Mouse (Mus musculus): ENCODE measurements around the gene Rpp25. TPM values are rescaled to one million over a fixed set of nuclear protein-coding genes. Genes with fewer than 3 reads are reported as not detected.
A peak's percentile ranks its signal among the peaks of the same experiment; 100 is the strongest.

Gene Rpp25
- polyA plus RNA-seq (2015; fragmentation: Nextera tagmentation; extraction: Ambion mirVana): 4.8 and 5.3 TPM in 2 replicates

DNA sequence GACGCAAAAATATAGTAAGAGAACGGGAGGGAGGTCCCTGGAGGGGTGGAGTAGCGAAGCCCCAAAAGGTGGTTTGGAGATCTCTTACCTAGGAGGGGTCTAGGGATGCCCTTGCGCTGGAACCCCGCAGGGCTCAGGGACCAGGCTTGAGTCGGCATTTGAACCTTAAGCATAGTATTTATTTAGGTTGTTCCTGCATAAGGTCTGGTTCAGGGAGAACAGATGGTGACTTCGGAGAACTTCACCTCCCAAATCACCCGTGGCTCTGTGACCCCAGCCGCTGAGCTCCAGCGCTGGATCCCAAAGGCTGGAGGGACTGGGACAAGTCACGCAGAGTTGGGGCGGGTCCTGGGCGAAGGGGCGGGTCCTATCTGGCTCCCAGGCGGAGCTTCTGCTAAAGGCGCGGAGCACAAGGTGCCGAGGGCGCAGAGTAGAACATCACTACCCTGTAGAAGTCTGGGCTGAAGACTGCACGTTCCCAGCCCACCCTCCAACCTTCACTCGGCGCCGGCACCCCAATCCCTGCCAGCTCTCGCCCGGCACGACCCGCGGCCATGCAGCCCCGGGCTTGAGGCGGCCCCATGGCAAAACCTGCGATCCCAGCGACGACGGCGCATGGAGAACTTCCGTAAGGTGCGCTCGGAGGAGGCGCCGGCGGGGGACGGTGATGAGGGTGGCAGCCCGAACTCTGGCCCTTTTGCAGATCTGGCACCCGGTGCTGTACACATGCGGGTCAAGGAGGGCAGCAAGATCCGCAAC is at the start of gene Rpp25:
Gene Rpp25, plus strand, starts transcription at position 405 of the 759 bp plus-strand sequence.
- Histone ChIP-seq H3K4me3 (replicated peaks; ENCODE audit: low read length) (peak within 1 kb of the TSS; percentile 54), H3K27ac (ENCODE audit: low read length) (no peak within 1 kb of the TSS), H3K9me3 (replicated peaks; ENCODE audit: control insufficient read depth, low read length) (no peaks in the 10 kb centered on the region), H3K4me2 (ENCODE audit: low read depth, low read length) (peak within 1 kb of the TSS; percentile 94), H3K4me1 (ENCODE audit: control insufficient read depth, insufficient read depth, low read length) (peaks cover 17% of the 10 kb centered on the region; the same call in 1 of the 2 replicates), H3K9ac (ENCODE audit: low read length) (peak within 1 kb of the TSS; percentile 69), H3K36me3 (ENCODE audit: control insufficient read depth, insufficient read depth, low read length) (no peaks in the 10 kb centered on the region), H3K27me3 (ENCODE audit: control insufficient read depth, insufficient read depth, low read length) (peaks cover 58% of the 10 kb centered on the region)
- WGBS: 1% methylated on average over 46 of the region's 46 CpGs
- peak; percentile 80; the same call in 1 of the 2 replicates for ATAC-seq (ENCODE audit: insufficient read depth, low FRiP score)

DNA sequence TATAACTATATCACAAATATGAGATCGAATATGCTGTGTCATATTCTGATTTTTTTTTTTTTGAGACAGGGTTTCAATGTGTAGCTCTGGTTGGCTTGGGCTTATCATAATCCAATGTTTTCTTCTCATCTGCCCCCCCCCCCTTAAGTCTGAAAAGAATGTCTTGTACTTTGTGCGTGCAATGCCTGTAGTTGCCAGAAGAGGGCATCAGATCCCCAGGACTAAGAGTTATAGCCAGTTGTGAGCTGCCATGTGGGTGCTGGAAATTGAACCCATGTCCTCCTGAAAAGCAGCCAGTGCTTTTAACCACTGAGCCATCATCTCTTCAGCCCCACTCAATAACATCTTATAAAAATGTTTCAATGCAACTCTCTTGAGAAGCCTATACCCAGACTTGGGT is 44.1 kb upstream of the Rpp25 start:
- 94% methylated on average over 2 of the region's 2 CpGs for WGBS
- no peak overlapping the region for H3K4me3 ChIP-seq (replicated peaks; ENCODE audit: low read length)
- ATAC-seq (ENCODE audit: insufficient read depth, low FRiP score): no peak

GRCm38 (mm10) chr9:57462866-57463265 is 41.0 kb upstream of the Rpp25 start:
- peak overlapping the region; percentile 82 for H3K27ac ChIP-seq (ENCODE audit: low read length)
- H3K9ac ChIP-seq (ENCODE audit: low read length): no peak overlapping the region
- no peak overlapping the region for H3K4me2 ChIP-seq (ENCODE audit: low read depth, low read length)
- no peaks in the 10 kb centered on the region for H3K36me3 ChIP-seq (ENCODE audit: control insufficient read depth, insufficient read depth, low read length)
- WGBS: 55% methylated on average over 6 of the region's 6 CpGs
- no peaks in the 10 kb centered on the region for H3K9me3 ChIP-seq (replicated peaks; ENCODE audit: control insufficient read depth, low read length)
- no peak overlapping the region for H3K4me3 ChIP-seq (replicated peaks; ENCODE audit: low read length)
- peaks cover 8% of the 10 kb centered on the region; the same call in 1 of the 2 replicates for H3K4me1 ChIP-seq (ENCODE audit: control insufficient read depth, insufficient read depth, low read length)
- H3K27me3 ChIP-seq (ENCODE audit: control insufficient read depth, insufficient read depth, low read length): no peaks in the 10 kb centered on the region
- peak; percentile 81 for ATAC-seq (ENCODE audit: insufficient read depth, low FRiP score)

More for the DNA sequence above, 44.1 kb upstream of the Rpp25 start:
- Histone ChIP-seq H3K9me3 (replicated peaks; ENCODE audit: control insufficient read depth, low read length) (no peaks in the 10 kb centered on the region), H3K4me2 (ENCODE audit: low read depth, low read length) (no peak overlapping the region), H3K27me3 (ENCODE audit: control insufficient read depth, insufficient read depth, low read length) (no peaks in the 10 kb centered on the region), H3K4me1 (ENCODE audit: control insufficient read depth, insufficient read depth, low read length) (no peaks in the 10 kb centered on the region), H3K9ac (ENCODE audit: low read length) (no peak overlapping the region), H3K27ac (ENCODE audit: low read length) (no peak overlapping the region), H3K36me3 (ENCODE audit: control insufficient read depth, insufficient read depth, low read length) (no peaks in the 10 kb centered on the region)

DNA sequence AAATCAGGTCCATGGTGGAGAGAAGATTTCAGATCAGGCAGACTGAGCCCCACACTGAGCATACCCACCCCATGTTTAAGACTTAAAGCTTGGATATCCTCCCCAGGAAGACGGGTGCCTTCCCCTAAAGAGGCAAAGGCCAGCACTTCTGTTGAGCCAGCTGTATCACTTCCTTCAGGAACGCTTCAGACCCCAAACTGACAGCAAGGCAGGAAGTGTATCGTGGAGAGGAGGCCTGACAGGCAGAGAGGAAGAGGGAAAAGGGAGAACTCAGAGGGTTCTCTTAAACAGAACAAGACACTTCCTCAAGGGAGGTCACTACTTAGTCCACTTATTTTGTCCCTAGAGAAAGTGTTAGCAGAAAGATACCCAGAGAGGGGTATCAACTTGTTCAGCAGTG is 37.7 kb upstream of the Rpp25 start:
- WGBS: 41% methylated on average over 3 of the region's 3 CpGs
- no peak overlapping the region for H3K27ac ChIP-seq (ENCODE audit: low read length)
- H3K9ac ChIP-seq (ENCODE audit: low read length): no peak overlapping the region
- no peak overlapping the region; the same call in 1 of the 2 replicates for H3K4me3 ChIP-seq (replicated peaks; ENCODE audit: low read length)
- no peaks in the 10 kb centered on the region for H3K36me3 ChIP-seq (ENCODE audit: control insufficient read depth, insufficient read depth, low read length)
- H3K27me3 ChIP-seq (ENCODE audit: control insufficient read depth, insufficient read depth, low read length): no peaks in the 10 kb centered on the region
- ATAC-seq (ENCODE audit: insufficient read depth, low FRiP score): no peak
- H3K4me2 ChIP-seq (ENCODE audit: low read depth, low read length): peak overlapping the region; percentile 89
- no peaks in the 10 kb centered on the region for H3K9me3 ChIP-seq (replicated peaks; ENCODE audit: control insufficient read depth, low read length)
- H3K4me1 ChIP-seq (ENCODE audit: control insufficient read depth, insufficient read depth, low read length): peaks cover 8% of the 10 kb centered on the region; the same call in 1 of the 2 replicates

GRCm38 (mm10) chr9:57467271-57467771 is 36.5 kb upstream of the Rpp25 start:
- no peaks in the 10 kb centered on the region for H3K36me3 ChIP-seq (ENCODE audit: control insufficient read depth, insufficient read depth, low read length)
- peak; percentile 24; the same call in 1 of the 2 replicates for ATAC-seq (ENCODE audit: insufficient read depth, low FRiP score)
- H3K9me3 ChIP-seq (replicated peaks; ENCODE audit: control insufficient read depth, low read length): no peaks in the 10 kb centered on the region
- H3K27ac ChIP-seq (ENCODE audit: low read length): peak overlapping the region; percentile 69
- H3K4me1 ChIP-seq (ENCODE audit: control insufficient read depth, insufficient read depth, low read length): peaks cover 8% of the 10 kb centered on the region; the same call in 1 of the 2 replicates
- under 1% methylated on average over 18 of the region's 18 CpGs for WGBS
- H3K27me3 ChIP-seq (ENCODE audit: control insufficient read depth, insufficient read depth, low read length): no peaks in the 10 kb centered on the region
- peak overlapping the region; percentile 83 for H3K9ac ChIP-seq (ENCODE audit: low read length)
- peak overlapping the region; percentile 89 for H3K4me2 ChIP-seq (ENCODE audit: low read depth, low read length)
- H3K4me3 ChIP-seq (replicated peaks; ENCODE audit: low read length): peak overlapping the region; percentile 75

DNA sequence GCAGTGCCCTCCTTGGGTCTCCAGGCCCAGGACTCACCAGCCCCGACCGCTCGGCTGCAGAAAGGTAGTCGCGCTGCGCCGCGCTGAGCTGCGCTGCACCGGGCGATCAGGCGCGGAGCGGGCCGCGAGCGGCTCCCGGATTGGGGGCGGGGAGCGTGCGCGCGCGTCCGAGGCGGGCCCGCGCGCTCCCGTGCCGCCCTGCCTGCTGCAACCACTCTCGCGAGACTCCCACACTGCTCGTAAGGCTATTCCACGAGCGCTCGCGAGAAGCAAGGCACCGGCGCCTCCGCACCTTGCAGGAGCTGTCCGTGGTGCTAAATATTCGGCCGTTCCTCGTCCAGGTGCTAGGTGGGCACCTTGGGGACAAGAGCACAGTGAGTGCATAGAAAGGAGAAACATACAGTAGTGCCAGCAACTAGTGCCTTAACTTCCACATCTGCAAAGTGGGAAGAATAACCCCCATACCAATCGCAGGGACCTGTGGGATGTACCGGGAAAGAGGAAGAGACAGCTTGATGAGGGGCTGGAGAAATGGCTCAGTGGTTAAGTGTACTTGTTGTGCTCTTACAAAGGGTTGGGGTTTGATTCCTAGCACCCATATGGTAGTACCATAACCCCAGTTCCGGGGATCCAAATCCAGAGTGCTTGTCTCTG is 35.8 kb upstream of the Rpp25 start, which contains the start of gene Scamp5:
Gene Scamp5, minus strand, starts transcription at position 165 of the 654 bp plus-strand sequence.
- H3K4me1 ChIP-seq (ENCODE audit: control insufficient read depth, insufficient read depth, low read length): peaks cover 8% of the 10 kb centered on the region; the same call in 1 of the 2 replicates
- H3K27me3 ChIP-seq (ENCODE audit: control insufficient read depth, insufficient read depth, low read length): no peaks in the 10 kb centered on the region
- no peaks in the 10 kb centered on the region for H3K36me3 ChIP-seq (ENCODE audit: control insufficient read depth, insufficient read depth, low read length)
- 2% methylated on average over 48 of the region's 48 CpGs for WGBS
- peak within 1 kb of the TSS; percentile 83 for H3K9ac ChIP-seq (ENCODE audit: low read length)
- H3K9me3 ChIP-seq (replicated peaks; ENCODE audit: control insufficient read depth, low read length): no peaks in the 10 kb centered on the region
- peak within 1 kb of the TSS; percentile 69 for H3K27ac ChIP-seq (ENCODE audit: low read length)
- H3K4me2 ChIP-seq (ENCODE audit: low read depth, low read length): peak within 1 kb of the TSS; percentile 89
- H3K4me3 ChIP-seq (replicated peaks; ENCODE audit: low read length): peak within 1 kb of the TSS; percentile 75
- peak; percentile 91 for ATAC-seq (ENCODE audit: insufficient read depth, low FRiP score)

DNA sequence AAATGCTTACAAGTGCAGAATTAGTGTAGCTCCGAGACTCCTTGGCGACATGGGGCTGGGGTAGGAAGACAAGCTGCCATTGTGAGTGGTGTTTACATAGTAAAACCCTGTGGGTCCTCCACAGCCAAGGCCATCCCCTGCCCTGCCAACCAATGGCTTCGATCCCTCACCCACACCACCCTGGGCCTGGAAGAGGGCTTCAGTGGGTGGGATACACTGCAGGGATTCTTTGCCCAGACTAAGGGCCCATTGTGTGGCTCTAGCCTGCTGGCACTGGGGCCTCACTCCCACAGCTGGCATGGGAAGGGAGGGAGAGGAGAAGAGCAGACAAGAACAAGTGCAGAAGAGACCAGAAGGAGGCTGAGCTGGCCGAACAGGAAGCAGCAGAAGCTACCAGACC is 34.9 kb upstream of the Rpp25 start:
- peaks cover 8% of the 10 kb centered on the region; the same call in 1 of the 2 replicates for H3K4me1 ChIP-seq (ENCODE audit: control insufficient read depth, insufficient read depth, low read length)
- H3K36me3 ChIP-seq (ENCODE audit: control insufficient read depth, insufficient read depth, low read length): no peaks in the 10 kb centered on the region
- no peaks in the 10 kb centered on the region for H3K27me3 ChIP-seq (ENCODE audit: control insufficient read depth, insufficient read depth, low read length)
- ATAC-seq (ENCODE audit: insufficient read depth, low FRiP score): no peak; the same call in 1 of the 2 replicates
- no peak overlapping the region for H3K9ac ChIP-seq (ENCODE audit: low read length)
- WGBS: 66% methylated on average over 4 of the region's 4 CpGs
- no peak overlapping the region for H3K4me3 ChIP-seq (replicated peaks; ENCODE audit: low read length)
- no peaks in the 10 kb centered on the region for H3K9me3 ChIP-seq (replicated peaks; ENCODE audit: control insufficient read depth, low read length)
- H3K4me2 ChIP-seq (ENCODE audit: low read depth, low read length): no peak overlapping the region
- H3K27ac ChIP-seq (ENCODE audit: low read length): no peak overlapping the region

DNA sequence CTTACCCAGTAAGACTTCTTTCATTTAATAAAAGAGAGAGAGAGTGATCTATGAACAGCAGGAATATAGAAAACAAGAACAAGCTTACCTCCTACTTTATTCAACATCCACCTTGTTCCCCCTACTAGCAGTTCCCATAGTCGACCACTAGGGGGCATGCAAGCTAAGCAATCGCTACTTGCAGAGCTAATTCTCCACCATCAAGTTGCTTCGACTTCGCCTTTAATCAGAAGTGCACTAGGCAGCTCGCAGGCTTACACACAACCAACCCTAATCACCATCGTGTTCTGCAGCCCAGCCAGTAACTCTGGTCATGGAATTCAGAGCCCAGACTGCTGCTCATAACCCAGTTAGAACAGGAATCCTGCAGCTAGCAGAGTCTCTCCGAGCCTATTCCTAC is 18.1 kb upstream of the Rpp25 start:
- no peaks in the 10 kb centered on the region for H3K4me1 ChIP-seq (ENCODE audit: control insufficient read depth, insufficient read depth, low read length)
- H3K4me3 ChIP-seq (replicated peaks; ENCODE audit: low read length): no peak overlapping the region
- H3K36me3 ChIP-seq (ENCODE audit: control insufficient read depth, insufficient read depth, low read length): no peaks in the 10 kb centered on the region
- no peaks in the 10 kb centered on the region for H3K27me3 ChIP-seq (ENCODE audit: control insufficient read depth, insufficient read depth, low read length)
- H3K9ac ChIP-seq (ENCODE audit: low read length): no peak overlapping the region
- ATAC-seq (ENCODE audit: insufficient read depth, low FRiP score): peak; percentile 40; the same call in 1 of the 2 replicates
- H3K9me3 ChIP-seq (replicated peaks; ENCODE audit: control insufficient read depth, low read length): no peaks in the 10 kb centered on the region
- WGBS: 13% methylated on average over 7 of the region's 7 CpGs
- H3K27ac ChIP-seq (ENCODE audit: low read length): no peak overlapping the region
- H3K4me2 ChIP-seq (ENCODE audit: low read depth, low read length): no peak overlapping the region

- H3K9me3 ChIP-seq (replicated peaks; ENCODE audit: control insufficient read depth, low read length): no peaks in the 10 kb centered on the region
- no peaks in the 10 kb centered on the region for H3K4me1 ChIP-seq (ENCODE audit: control insufficient read depth, insufficient read depth, low read length)
- H3K4me3 ChIP-seq (replicated peaks; ENCODE audit: low read length): no peak overlapping the region
- H3K36me3 ChIP-seq (ENCODE audit: control insufficient read depth, insufficient read depth, low read length): no peaks in the 10 kb centered on the region
- H3K4me2 ChIP-seq (ENCODE audit: low read depth, low read length): no peak overlapping the region
- no peak overlapping the region for H3K9ac ChIP-seq (ENCODE audit: low read length)
- no peaks in the 10 kb centered on the region for H3K27me3 ChIP-seq (ENCODE audit: control insufficient read depth, insufficient read depth, low read length)
- ATAC-seq (ENCODE audit: insufficient read depth, low FRiP score): no peak
- no peak overlapping the region for H3K27ac ChIP-seq (ENCODE audit: low read length)
- 66% methylated on average over 7 of the region's 7 CpGs for WGBS
These were observed 16.0 kb upstream of the Rpp25 start for GRCm38 (mm10) chr9:57487807-57488206.
